Mouse (Mus musculus): Measurements from ENCODE around the gene Cadm1.
A peak's percentile ranks its signal among the peaks of the same experiment; 100 is the strongest.

The Cadm1 gene

DNA sequence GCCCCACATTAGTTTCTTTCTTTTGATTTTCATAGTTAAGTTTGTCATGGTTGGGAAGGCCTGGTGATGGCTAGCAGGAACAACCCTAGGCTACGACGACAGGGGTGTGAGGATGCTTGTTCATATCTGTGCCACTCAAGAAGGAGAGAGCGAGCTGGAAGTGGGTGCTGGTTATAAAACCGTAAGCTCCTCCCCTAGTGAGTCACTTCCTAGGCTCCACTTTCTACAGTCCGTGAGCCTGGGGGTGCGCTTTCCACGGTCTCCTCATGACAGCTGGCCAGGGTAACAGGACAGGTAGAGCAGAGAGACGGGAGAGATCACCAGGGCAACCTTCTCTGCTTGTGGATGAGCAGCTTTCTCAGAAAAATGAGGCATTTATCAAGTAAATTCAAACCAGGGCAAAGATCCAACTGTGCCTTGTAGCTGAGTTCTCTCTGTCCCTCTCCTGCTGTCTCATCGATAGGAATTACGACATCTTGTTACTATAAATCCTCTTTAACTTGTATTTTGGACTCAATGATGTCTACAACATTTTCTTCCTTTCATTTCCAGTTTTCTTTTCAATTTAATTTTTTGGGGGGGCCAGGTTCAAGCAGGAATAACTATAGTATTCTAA lies 23.1 kb downstream of the Cadm1 start:
- DNase-seq (ENCODE audit: low spot score) = no peak

GRCm38 (mm10) chr9:47560726-47561125 lies 30.8 kb downstream of the Cadm1 start:
- no peak for DNase-seq (ENCODE audit: low spot score)

- DNase-seq (ENCODE audit: low spot score) = no peak
Measured at GRCm38 (mm10) chr9:47561596-47561995, 31.6 kb downstream of the Cadm1 start.

GRCm38 (mm10) chr9:47565088-47565487 lies 35.1 kb downstream of the Cadm1 start:
- no peak for DNase-seq (ENCODE audit: low spot score)

DNA sequence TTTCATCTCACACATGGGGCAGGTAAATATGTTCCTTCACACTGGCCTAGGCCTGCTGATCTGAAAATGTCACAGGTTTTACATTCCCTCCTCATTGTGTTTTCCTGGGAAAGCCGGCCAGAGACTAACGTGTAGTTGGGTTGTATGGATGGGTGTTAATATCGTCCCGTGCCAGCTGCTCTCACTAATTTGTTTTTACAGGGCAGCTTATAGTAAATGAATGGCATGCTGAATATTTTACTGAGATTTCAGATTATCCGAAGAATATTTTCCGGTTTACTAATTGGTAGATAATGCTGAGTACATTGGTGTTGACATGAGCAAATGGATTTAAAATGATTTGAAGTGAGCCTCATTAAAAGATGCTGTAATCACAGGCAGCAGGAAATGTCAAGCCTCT lies 37.9 kb downstream of the Cadm1 start:
- no peak for DNase-seq (ENCODE audit: low spot score)

DNA sequence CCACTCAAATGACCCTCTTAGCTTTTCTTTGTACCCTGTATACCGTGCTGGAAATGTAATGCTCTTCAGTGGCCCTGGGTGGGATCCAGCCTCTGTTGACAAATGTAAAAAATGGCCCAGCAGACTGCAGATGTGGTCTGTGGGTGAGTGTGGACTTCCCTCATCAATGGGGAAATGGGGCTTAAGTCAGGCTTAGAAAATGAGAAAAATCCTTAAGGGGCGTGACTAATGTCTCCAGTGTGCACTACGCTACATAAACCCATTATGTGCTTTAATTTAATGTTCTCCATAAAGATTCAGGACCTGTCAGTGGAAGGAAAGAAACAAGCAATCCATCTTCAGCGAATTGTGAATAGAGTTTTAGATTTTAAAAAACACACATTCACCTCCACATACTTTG lies 40.2 kb downstream of the Cadm1 start:
- DNase-seq (ENCODE audit: low spot score) = no peak

DNA sequence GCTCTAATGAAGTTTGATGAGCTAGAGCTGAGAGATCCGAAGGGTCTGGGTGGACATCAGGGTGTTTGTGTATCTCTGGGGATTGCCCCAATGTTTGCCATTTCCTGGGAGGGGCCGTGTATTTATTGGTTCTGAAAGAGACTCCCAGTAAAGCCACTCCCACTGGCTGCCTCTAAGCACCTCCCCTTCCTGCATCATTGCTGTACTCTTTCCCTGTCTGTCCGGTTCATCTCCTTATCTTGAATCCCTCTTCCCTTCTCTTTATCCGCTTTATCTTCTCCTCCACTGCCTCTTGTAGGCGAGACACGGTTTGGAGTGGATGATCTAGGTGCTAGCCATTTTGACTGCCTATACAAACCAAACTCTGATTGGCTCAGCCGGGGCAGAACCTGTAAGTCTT lies 41.5 kb downstream of the Cadm1 start:
- DNase-seq (ENCODE audit: low spot score) = no peak

GRCm38 (mm10) chr9:47572132-47572531 lies 42.2 kb downstream of the Cadm1 start:
- no peak for DNase-seq (ENCODE audit: low spot score)

GRCm38 (mm10) chr9:47573456-47573855 lies 43.5 kb downstream of the Cadm1 start:
- no peak for DNase-seq (ENCODE audit: low spot score)

DNA sequence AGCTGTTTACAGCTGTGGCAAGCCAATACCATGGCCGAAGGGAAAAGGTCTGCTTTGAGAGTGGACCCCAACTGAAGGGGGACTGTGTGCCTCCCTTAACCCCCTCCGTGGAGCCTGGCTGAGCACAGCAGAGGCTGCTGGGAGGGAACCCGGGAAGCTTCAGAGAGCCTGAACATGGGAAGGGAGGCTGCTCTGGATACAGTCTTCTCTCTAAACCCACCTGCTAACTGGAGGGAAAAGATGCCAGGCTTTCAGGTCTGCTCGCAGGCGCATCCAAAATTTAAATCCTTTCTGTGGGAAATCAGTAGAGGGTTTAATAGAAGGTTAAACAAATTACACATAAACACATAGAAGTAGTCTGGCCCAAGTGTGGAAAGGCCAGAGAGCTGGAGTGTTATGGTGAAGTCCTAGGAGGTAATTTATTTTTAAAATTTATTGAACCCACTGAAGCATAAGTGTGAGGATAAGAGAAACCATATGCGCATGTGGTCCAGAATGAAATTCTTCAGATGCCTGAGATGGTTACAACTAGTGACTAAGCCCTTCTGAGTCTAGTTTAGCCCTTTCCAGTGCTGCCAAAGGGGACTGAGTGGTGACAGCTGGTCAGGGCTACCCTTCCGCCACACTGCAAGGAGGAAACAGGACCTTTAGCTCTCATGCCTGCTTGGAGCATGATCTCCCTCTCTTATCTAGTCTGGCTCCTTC lies 44.9 kb downstream of the Cadm1 start:
- DNase-seq (ENCODE audit: low spot score) = no peak

- no peak for DNase-seq (ENCODE audit: low spot score)
Measured at GRCm38 (mm10) chr9:47575764-47576163, 45.8 kb downstream of the Cadm1 start.

DNA sequence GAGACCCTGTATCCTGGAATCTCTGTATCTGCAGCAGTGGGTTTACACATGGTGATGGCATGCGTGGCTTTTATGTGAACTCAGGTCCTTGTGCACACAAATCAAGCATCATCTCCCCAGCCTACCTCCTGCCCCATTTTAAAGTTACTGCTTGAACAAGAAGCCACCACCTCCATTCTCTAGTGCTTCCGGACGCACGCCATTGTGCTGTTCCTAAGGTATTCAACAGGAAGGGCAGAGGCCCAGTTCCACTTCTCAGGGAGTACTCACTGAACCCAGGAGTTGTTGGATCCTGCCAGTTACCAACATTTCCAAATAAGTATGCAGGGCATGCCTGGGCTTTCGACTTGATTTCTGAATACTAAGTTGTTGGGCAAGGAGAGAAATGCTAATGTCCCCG lies 49.5 kb downstream of the Cadm1 start:
- no peak for DNase-seq (ENCODE audit: low spot score)

- DNase-seq (ENCODE audit: low spot score) = no peak
Measured at GRCm38 (mm10) chr9:47581576-47582365, 51.8 kb downstream of the Cadm1 start.

- DNase-seq (ENCODE audit: low spot score) = no peak
Measured at GRCm38 (mm10) chr9:47583241-47583640, 53.3 kb downstream of the Cadm1 start.

GRCm38 (mm10) chr9:47586176-47586575 lies 56.2 kb downstream of the Cadm1 start:
- DNase-seq (ENCODE audit: low spot score) = no peak

DNA sequence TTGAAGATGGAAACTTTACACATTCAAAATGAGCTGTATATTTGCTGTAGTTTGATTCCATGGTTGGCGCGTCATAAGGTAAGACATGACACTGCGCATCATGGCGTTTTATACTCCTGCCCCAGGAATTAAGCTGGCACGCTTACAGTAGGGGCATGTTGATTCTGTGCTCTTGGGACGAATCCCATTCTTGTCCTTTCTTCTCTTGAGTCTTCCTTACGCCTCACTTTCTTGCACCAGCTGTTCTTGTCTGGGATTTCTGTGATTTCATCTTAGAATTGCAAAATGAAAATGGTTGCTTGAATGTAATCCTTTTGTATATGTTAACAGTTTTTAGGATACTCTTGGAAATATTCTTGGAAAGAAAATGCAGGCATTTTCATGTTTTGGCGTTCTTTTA lies 56.9 kb downstream of the Cadm1 start:
- DNase-seq (ENCODE audit: low spot score) = no peak

DNA sequence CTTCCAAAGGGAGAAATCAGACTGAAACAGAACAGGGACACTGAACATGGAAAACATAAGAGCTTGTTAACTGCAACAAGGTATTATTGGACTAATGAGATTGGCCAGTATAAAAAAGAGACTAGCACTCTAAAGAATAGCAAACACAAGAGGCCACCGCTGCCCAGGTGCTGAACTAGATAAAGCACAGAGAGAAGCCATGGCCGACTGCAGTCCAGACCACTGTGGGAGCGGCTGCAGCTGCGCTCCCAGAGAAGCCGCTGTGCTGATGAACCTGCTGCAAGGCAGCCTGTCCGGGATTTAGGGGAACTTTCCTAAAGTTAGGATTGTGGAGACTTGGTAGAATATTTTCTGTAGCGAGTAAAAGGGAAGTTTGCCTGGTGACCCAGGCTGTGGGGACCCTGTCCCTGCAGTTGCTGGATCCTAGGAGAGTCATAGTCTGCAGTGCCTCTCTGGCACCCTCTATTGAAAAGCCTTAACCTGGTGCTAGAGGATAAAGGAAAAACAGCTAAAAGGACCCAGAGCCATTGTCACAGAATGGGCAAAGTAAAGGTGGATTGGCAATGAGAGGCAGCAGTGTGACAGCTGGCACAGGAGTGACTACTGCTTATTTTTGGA lies 57.7 kb downstream of the Cadm1 start:
- DNase-seq (ENCODE audit: low spot score) = peak; percentile 40

- no peak for DNase-seq (ENCODE audit: low spot score)
Measured at GRCm38 (mm10) chr9:47589832-47590231, 59.9 kb downstream of the Cadm1 start.

GRCm38 (mm10) chr9:47601541-47601940 lies 71.6 kb downstream of the Cadm1 start:
- DNase-seq (ENCODE audit: low spot score) = no peak

GRCm38 (mm10) chr9:47603971-47604370 lies 74.0 kb downstream of the Cadm1 start:
- no peak for DNase-seq (ENCODE audit: low spot score)

DNA sequence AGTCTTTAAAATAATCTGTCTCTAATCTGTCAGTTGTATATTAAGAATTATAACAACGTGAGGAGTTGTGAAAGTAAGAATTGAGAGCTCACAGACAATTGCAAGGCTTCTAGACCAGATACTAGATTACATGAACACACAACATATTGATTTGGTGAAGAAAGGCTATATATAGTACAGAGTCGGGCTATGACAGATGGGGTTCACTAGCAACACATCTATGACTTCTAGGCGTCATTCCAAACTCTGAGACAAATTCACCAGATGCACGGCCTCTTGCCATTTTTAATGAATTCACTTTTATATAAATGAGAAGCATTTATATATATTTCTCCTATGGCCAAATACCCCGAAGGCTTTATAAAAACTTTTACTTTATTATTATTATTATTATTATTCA lies 75.7 kb downstream of the Cadm1 start:
- peak; percentile 48 for DNase-seq (ENCODE audit: low spot score)

DNA sequence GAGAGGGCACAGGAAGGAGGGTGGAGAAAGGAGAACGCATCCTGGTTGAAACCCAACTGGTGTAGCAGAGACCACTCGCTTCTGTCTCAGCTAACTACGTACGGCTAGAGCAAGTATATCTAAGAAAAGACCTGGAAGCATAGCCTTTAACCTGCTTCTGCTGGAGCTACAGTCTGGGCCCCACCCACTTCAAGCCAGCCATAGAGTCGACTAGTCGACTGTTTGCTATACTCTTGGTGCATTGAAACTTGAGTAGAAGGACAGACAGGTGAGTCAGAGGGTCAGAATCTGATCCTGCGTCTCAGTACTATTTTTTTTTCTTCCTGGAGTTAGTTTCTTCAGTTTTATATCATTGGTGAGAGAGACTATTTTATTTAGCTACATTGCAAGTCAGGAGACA lies 78.5 kb downstream of the Cadm1 start:
- DNase-seq (ENCODE audit: low spot score) = no peak

DNA sequence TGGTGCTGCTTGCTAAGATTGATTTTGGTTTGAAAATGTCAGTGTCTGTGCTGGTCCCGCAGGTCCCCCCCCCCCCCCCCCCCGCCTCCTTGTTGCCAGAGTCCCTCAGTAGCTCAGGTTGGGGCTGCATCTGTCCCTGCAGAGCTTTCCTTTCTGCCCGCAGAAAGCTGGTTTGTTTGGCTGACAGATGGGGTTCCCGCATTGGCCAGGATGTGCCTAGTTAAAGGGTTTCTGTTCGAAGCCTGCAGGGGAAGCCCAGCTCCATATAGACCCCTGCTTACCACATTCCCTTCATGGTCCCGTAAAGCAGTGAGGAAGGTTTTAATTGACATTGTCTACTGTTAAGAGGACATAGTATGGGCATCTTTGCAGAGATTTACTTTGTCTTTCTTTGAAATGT lies 78.9 kb downstream of the Cadm1 start:
- DNase-seq (ENCODE audit: low spot score) = no peak

Measured in layer of hippocampus, adult 9-10 months (tissue).